Mouse (Mus musculus) heart, adult 2 months (tissue): ENCODE results near the gene Ap4s1.

Experiments used
- CTCF ChIP-seq: fragments of 200-600 bp; IDR thresholded peaks from 2 replicates; pipeline ENCODE4 v1.8.1; 2022; ENCODE audit warnings: antibody characterized with exemption, mild to moderate bottlenecking, moderate library complexity
- POLR2A ChIP-seq: fragments of 200-500 bp; IDR thresholded peaks from 2 replicates; pipeline ENCODE4 v1.6.1; 2011; ENCODE audit warnings: mild to moderate bottlenecking, low read depth, low read length, control low read depth; ENCODE audit not compliant: insufficient read depth

DNA sequence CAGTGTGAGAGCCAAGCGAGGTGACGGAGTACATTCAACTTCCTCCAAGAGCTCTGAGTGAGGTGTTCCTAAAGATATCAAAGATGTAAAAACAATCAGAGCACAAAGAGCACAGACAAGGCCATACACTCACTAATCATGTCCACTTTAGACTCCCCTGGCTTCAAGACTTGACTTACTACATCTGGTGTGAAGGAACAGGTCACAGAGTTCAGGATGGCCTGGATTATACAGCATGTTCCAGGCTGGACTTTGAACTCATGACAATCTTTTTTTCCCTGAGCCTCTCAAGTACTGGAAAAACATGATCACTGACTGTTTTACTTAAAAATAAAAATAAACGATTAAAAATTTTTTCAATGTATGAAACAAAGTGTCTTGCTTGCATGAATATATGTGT is 68.5 kb downstream of the Ap4s1 start:
- TF ChIP-seq CTCF, result no peak
- no peak for TF ChIP-seq POLR2A
